Mouse (Mus musculus) megakaryocyte, embryonic 14.5 days (primary cell): Measurements from ENCODE around the gene Med6. TPM values are rescaled to one million over a fixed set of nuclear protein-coding genes. Genes with fewer than 3 reads are reported as not detected.

Source experiments
- H3K27me3 ChIP-seq: replicated peaks from 2 replicates; pipeline ENCODE3; 2012; ENCODE audit warnings: inconsistent platforms
- H3K36me3 ChIP-seq: replicated peaks from 2 replicates; pipeline ENCODE3; 2012; ENCODE audit warnings: low read length, inconsistent platforms, mixed read lengths
- H3K4me1 ChIP-seq: 2 replicates; pipeline ENCODE4 v1.6.1; 2012; ENCODE audit warnings: inconsistent platforms
- H3K4me3 ChIP-seq: replicated peaks from 2 replicates; pipeline ENCODE3; 2012; ENCODE audit warnings: moderate library complexity, mild to moderate bottlenecking, inconsistent platforms
- H3K9me3 ChIP-seq: 2 replicates; pipeline ENCODE4 v1.6.1; 2012; ENCODE audit warnings: inconsistent platforms
- FLI1 ChIP-seq: IDR thresholded peaks from 2 replicates; pipeline ENCODE4 v1.6.1; 2012; ENCODE audit warnings: low read length, inconsistent platforms, mixed read lengths
- GATA1 ChIP-seq: IDR thresholded peaks from 3 replicates; pipeline ENCODE4 v1.6.1; 2012; ENCODE audit warnings: mixed read lengths, low read length, inconsistent platforms, borderline replicate concordance
- polyA plus RNA-seq: library from polyadenylated mRNA; stranded (reverse); fragments of >175 nt; gene quantifications from 2 replicates; pipeline ENCODE4 v1.2.3, GENCODE M21; 2012; ENCODE audit warnings: low replicate concordance; ENCODE audit not compliant: insufficient read depth

The Med6 gene
- polyA plus RNA-seq, 1 experiment = 2.8 TPM

- Histone ChIP-seq H3K4me3 (no peak overlapping the region), H3K36me3 (no peaks in the 10 kb centered on the region), H3K9me3 (no peaks in the 10 kb centered on the region), H3K27me3 (peaks cover 63% of the 10 kb centered on the region), H3K4me1 (peaks cover 18% of the 10 kb centered on the region)
- TF ChIP-seq FLI1 (no peak), GATA1 (no peak)
Observed at GRCm38 (mm10) chr12:81626226-81626861, 31.5 kb upstream of the Med6 start.

DNA sequence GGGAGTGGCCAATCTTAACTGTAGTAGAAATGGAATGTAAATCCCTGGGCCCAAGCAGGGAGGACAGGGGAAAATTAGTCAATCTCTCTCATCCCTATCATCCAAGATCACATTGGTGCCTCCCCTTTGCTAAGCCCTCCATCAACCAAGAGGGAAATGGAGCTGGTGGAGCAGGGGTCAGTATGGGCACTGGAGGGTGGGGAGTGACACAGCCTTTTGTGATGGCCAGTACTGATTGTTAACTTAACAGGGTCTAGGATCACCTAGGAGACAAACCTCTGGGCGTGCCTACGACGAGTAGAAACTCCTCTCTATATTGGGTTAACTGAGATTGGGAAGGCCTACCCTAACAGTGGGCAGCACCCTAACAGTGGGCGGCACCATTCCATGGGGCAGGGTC is 28.6 kb upstream of the Med6 start:
- H3K4me3 ChIP-seq = no peak overlapping the region
- H3K27me3 ChIP-seq = peaks cover 38% of the 10 kb centered on the region
- peaks cover 11% of the 10 kb centered on the region for H3K4me1 ChIP-seq
- no peaks in the 10 kb centered on the region for H3K36me3 ChIP-seq
- TF ChIP-seq GATA1 (no peak), FLI1 (no peak)
- peaks cover 3% of the 10 kb centered on the region; the same call in 1 of the 2 replicates for H3K9me3 ChIP-seq

DNA sequence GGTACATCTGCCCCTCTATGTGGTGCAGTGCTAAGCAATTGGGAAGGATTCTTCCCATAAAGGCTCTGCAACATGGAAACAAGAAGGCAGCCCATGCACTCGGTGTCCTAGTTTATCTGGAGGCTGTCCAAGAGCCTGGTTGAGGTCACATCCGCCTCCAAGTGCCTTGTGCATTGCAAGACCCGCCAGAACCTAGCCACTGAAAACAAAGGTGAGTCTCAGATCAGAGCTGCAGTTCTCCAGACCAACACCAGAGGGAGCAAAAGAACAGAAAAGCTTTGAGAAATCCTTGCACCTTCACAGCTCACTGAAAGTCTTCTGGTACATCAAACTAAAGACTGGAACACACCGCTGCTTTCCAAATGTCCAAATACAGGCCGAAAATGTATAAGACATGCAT is 24.5 kb upstream of the Med6 start:
- H3K27me3 ChIP-seq = peaks cover 20% of the 10 kb centered on the region
- no peak overlapping the region for H3K4me3 ChIP-seq
- peaks cover 13% of the 10 kb centered on the region for H3K4me1 ChIP-seq
- TF ChIP-seq FLI1 (no peak), GATA1 (no peak)
- no peaks in the 10 kb centered on the region for H3K36me3 ChIP-seq
- peaks cover 8% of the 10 kb centered on the region; the same call in 1 of the 2 replicates for H3K9me3 ChIP-seq

DNA sequence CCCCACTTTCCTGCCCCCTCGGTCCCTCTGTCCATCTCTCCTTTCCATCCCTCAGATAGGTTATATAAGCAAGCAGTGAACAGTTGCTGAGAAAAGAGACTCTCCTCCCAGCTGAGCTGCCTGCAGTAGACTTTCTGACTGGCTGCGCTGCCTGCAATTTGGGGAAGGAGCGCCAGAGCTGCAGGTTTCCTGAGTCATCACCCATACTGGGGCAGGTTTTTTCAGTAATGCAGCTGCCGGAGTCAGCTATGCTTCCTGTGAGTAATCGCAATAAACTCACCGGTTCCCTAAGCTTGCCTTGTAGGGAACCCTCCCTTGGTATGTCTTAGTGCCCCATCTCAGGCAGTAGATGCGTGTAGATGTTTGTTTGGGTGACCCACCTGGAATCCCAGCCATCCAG is 22.2 kb upstream of the Med6 start:
- TF ChIP-seq GATA1 = no peak
- TF ChIP-seq FLI1 = no peak
- H3K4me3 ChIP-seq = no peak overlapping the region
- peaks cover 8% of the 10 kb centered on the region; the same call in 1 of the 2 replicates for H3K9me3 ChIP-seq

DNA sequence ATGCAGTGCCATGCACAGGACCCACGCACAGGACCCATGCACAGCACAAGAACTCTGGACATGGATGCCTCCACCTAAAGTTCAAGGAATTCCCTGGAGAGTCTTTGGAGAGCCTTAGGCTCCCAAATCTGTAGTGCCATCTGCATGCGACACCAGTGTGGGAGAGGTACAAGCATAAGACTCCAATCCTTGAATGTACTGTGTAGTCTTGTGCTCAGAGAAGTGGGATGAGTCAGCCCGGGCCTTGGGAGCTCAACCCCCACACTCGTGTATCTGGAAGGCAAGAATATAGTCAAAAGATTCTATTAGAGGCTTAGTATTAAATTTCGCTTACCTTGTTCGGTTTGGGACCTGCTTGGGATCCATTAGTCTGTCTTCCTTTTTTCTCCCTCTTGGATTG is 21.0 kb upstream of the Med6 start:
- Histone ChIP-seq H3K9me3 (peaks cover 5% of the 10 kb centered on the region; the same call in 1 of the 2 replicates), H3K4me1 (0 out of 2 replicates have a peak, but pooled peaks cover 8% of the 10 kb centered on the region), H3K36me3 (no peaks in the 10 kb centered on the region), H3K4me3 (no peak overlapping the region), H3K27me3 (peaks cover 9% of the 10 kb centered on the region)
- no peak for TF ChIP-seq GATA1
- TF ChIP-seq FLI1 = no peak

More for the DNA sequence above, 22.2 kb upstream of the Med6 start:
- no peaks in the 10 kb centered on the region for H3K36me3 ChIP-seq
- H3K4me1 ChIP-seq = 0 out of 2 replicates have a peak, but pooled peaks cover 8% of the 10 kb centered on the region
- H3K27me3 ChIP-seq = peaks cover 9% of the 10 kb centered on the region

DNA sequence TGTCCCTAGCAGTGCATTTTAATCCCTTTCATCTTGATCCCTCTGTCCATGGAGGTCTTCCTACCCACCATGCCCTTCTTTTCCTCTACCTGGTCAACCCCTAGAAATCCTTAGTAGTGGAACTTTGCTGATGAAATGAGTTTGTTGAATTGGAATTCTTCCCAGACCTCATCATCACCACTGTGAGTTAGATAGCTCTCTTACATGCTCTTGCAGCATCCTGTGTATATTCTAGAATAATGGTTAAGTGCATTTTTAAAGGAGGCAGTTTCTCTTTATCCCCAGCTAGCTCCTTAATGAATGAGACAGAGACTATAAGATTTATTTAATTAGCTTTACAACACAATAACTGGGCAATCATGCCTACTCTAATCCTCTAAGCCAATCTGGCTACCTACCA is 14.6 kb upstream of the Med6 start:
- peaks cover 1% of the 10 kb centered on the region for H3K27me3 ChIP-seq
- TF ChIP-seq FLI1 (no peak), GATA1 (no peak)
- H3K9me3 ChIP-seq = peaks cover 9% of the 10 kb centered on the region
- H3K4me3 ChIP-seq = no peak overlapping the region
- 0 out of 2 replicates have a peak, but pooled peaks cover 3% of the 10 kb centered on the region for H3K4me1 ChIP-seq
- H3K36me3 ChIP-seq = no peaks in the 10 kb centered on the region

GRCm38 (mm10) chr12:81604995-81605784 is 10.4 kb upstream of the Med6 start:
- no peaks in the 10 kb centered on the region for H3K36me3 ChIP-seq
- TF ChIP-seq GATA1 (no peak), FLI1 (no peak)

DNA sequence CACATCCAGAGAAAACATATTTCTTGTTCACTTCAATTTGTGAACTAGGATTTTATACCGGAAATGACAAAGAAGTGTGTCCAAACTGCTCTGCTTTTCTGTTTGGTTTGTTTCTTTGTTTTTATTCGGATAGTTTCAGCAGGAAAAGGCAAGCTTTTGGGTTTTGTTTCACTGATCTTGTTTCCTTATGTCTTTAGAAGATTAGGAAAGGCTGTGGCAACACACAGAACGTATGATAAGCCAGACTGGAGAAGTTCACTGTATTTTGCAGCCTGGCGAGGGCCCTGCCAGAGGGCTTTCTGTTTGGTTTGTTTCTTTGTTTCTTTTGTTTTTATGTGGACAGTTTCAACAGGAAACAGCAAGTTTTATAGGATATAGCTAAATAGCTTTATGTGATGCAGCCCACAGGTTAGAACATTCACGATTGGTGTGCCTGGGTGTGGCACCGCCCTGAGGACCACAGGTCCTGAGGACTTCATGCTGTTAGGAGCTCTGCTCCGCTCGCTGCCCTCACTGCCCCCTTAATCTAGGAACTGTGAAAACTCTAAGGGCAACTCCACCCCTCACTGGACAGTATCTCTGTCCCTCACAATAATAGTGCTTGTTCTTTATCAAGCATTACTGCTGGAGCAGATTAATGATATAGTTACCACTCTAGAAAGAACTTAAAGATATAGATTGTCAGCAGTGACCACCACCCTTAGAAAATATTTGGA is 1.9 kb upstream of the Med6 start:
- Histone ChIP-seq H3K9me3 (no peaks in the 10 kb centered on the region), H3K27me3 (peaks cover 10% of the 10 kb centered on the region), H3K36me3 (no peaks in the 10 kb centered on the region), H3K4me3 (no peak overlapping the region), H3K4me1 (peaks cover 17% of the 10 kb centered on the region; the same call in 1 of the 2 replicates)
- TF ChIP-seq FLI1 (no peak), GATA1 (no peak)

More at GRCm38 (mm10) chr12:81604995-81605784, 10.4 kb upstream of the Med6 start:
- 0 out of 2 replicates have a peak, but pooled peaks cover 3% of the 10 kb centered on the region for H3K4me1 ChIP-seq
- peaks cover 9% of the 10 kb centered on the region for H3K9me3 ChIP-seq
- H3K4me3 ChIP-seq = no peak overlapping the region
- peaks cover 10% of the 10 kb centered on the region for H3K27me3 ChIP-seq

- Histone ChIP-seq H3K4me3 (no peak within 1 kb of the TSS), H3K36me3 (peaks cover 29% of the 10 kb centered on the region), H3K4me1 (no peaks in the 10 kb centered on the region), H3K9me3 (no peaks in the 10 kb centered on the region), H3K27me3 (no peaks in the 10 kb centered on the region)
- TF ChIP-seq GATA1 (no peak), FLI1 (no peak)
Observed at GRCm38 (mm10) chr12:81568374-81568773, 26.4 kb downstream of the Med6 start, which contains the start of gene Adam21. Gene Adam21 (minus strand): TSS chr12:81568474.
